Mouse (Mus musculus) adrenal gland, adult (tissue): ENCODE measurements around the gene Gprc5a.

Experiments used
- DNase-seq, 2 experiments: peaks; one replicate each; pipeline ENCODE4 v3.0.0; 2022 to 2023; ENCODE audit warnings: low spot score in 1 of 2; ENCODE audit not compliant: inconsistent age in 2 of 2

The Gprc5a gene

GRCm38 (mm10) chr6:135065236-135065957 is at the start of gene Gprc5a:
Gene Gprc5a (plus strand): TSS chr6:135065651.
- DNase-seq = peak; percentile 27 to 65

DNA sequence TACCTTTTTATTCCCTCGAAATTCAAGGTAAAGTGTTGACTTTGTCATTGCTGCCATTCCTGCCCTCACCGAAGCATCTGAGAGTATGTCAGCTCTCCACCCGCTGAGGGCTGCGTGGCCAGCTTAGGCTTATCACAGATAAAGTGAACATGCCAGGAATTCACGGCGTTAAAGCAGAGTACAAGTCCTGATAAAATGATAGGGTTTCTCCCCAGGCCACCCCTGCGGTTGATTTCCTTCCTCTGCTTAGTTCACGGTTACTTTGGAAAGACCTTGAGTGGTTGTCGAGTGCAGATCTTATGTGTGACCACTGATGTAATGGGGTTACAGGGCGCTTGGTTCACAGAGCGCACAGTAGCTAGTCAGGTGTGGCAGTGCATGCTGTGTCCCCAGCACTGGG is 48.2 kb upstream of the Gprc5a start:
- DNase-seq = no peak

- no peak for DNase-seq
Observed at GRCm38 (mm10) chr6:135019564-135019963, 45.9 kb upstream of the Gprc5a start.

- no peak for DNase-seq
Observed at GRCm38 (mm10) chr6:135021633-135022032, 43.8 kb upstream of the Gprc5a start.

- DNase-seq = no peak
Observed at GRCm38 (mm10) chr6:135023379-135023778, 42.1 kb upstream of the Gprc5a start.

- no peak for DNase-seq
Observed at GRCm38 (mm10) chr6:135024781-135025420, 40.5 kb upstream of the Gprc5a start.

GRCm38 (mm10) chr6:135026232-135026631 is 39.2 kb upstream of the Gprc5a start:
- DNase-seq = peak; percentile 19 to 73

DNA sequence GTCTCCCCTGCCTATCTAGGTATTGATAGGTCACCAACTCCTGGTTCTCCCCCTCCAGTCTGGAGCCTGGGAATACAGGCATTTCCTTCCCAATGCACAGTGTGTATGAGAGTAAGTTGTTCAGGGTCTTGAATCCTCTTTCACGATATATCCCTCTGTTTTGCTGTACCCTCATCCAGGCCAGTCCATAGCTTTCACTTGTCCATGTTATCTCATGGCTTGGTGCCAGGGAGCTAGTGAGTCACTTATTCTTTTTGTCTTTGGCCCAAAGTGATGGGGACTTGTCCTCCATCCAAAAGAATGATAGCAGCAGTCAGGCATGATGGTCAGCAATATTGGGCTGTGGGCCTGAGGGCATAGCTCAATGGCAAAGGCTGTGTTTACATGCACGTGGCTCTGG is 38.7 kb upstream of the Gprc5a start:
- DNase-seq = peak; percentile 47 to 77

DNA sequence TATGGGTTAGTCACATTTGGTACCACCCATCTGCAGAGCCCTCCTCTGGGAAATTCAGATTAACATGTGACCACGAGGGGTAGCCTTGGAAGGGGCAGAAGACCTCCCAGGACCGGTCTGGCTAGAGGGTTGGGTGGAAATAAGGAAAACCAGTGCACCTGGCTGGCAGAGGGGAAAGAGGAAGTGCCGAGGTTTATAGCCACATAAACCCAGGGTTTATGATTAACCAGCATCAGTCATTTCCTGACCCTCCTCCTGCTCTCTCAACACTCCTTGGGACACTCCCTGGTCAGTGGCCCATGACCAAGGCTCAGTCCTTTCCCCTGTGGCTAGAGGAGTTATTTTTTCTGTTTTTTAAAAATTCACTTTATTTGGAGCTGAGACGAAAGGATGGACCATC is 36.2 kb upstream of the Gprc5a start:
- DNase-seq = no peak

DNA sequence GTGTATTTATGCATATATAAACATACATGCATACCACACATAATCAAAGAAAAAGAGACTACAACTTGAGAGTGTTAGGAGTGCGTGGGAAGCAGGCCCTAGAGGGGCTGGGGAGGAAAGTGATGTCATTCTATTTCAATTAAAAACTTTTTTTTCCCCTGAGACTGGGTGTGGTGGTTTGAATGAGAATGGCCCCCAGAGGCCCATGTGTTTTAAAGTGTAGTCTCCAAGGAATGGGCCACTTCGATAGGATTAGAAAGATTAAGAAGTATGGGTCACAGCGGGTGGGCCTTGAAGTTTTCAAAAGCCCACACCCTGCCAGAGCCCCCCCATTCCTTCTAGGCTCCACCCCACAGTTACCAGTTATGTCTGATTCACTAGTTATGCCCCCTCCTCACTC is 26.8 kb upstream of the Gprc5a start:
- no peak for DNase-seq

GRCm38 (mm10) chr6:135040275-135040871 is 25.1 kb upstream of the Gprc5a start:
- no peak for DNase-seq

- no peak for DNase-seq
Observed at GRCm38 (mm10) chr6:135041930-135042329, 23.5 kb upstream of the Gprc5a start.

GRCm38 (mm10) chr6:135047276-135047675 is 18.2 kb upstream of the Gprc5a start:
- no peak for DNase-seq

- DNase-seq = no peak
Observed at GRCm38 (mm10) chr6:135048509-135048908, 16.9 kb upstream of the Gprc5a start.

GRCm38 (mm10) chr6:135048956-135049355 is 16.5 kb upstream of the Gprc5a start:
- DNase-seq = no peak

DNA sequence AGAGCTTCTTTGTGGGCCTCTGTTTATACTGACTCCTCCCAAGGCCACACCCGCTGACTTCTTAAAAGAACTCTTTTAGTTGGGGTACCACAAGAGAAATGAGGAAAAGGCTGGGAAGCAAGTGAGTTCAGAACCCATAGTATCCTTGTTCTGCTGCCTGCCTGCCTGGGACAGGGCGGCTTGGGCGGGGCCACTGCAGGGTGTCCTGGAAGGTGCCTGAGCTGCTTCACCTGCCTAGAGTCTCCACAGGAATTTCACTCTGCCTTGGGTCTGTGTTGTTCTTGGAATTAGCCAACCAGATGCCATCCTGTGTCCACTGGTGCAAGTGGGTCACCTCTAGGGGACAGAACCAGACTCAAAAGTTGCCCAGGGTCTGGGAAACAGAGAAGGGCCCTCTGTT is 11.7 kb upstream of the Gprc5a start:
- DNase-seq = no peak

DNA sequence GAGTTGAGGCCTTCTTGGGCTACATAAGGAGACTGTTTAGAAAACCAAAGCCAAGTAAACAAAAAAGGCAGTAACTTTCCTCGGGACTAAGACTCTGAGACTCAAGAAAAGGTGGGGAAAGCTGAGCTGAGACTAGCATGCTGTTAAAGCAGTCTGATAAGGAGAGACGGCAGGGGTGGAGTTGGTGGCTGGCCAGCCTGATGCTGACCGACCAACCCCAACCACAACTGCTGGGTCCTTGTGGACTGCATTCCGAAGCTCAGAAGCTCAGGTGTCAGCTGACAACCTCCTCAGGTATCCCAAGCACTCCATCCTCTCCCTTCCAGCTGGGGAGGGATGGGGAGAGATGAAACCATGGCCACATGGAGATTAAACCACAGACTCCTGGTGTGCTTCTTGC is 9.6 kb upstream of the Gprc5a start:
- DNase-seq = no peak

- DNase-seq = no peak
Observed at GRCm38 (mm10) chr6:135060728-135061127, 4.7 kb upstream of the Gprc5a start.

DNA sequence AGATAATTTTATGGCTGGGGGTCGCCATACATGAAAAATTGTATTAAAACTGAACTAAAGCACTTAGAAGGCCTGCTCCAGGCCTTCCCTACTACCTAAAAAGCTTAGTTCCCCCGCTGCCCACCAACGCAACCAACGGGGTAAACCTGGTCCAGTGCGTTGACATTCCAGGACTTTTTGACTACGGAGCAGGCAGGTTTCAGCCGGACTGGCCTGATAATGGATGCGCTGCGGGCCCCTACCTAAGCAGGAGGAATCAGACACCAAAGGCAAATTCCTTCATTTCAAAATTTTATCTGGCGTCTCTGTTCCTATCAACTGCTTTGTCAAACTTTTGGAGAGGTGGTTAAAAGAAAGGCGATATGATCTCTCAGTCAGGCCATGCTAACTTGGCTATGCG is 830 bp upstream of the Gprc5a start:
- no peak for DNase-seq

GRCm38 (mm10) chr6:135066795-135067445 is 1.5 kb downstream of the Gprc5a start:
- DNase-seq = no peak

DNA sequence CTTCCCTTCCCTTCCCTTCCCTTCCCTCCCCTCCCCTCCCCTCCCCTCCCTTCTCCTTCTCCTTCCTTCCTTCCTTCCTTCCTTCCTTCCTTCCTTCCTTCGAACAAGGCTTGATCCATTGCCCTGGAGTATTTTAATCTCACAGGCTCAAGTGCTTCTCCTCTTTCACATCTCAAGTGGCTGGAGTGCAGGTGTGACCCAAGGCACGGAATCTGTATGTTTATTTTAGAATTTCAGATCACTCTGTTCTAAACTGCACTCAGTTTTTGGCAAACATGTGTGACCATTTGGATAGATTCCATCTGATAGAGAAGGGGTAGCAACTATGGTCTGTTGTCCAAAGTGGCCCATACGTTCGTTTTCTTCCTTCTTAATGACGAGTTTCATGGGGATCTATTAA is 2.8 kb downstream of the Gprc5a start:
- DNase-seq = no peak

DNA sequence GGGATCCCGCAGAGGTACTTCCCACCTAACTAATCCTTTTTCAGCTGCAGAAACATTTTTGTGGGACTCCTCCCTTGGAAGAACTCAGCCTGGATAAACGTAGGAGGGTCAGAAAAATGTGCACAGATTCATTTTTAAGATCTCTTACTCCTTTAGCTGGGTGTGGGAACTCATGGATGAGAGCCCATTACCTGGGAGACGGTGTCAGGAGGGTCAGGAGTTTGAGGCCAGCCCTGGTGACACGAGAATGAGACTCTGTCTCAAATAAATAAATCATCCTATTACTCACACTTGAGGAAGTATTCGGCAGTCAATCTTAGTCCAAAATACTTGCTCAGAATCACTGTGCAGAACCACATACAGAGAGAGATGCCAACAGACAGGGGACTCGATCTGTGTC is 4.4 kb downstream of the Gprc5a start:
- DNase-seq = no peak
